Comparison of ENCODE assay signal across 8 mouse cellular contexts in the genomic region with DNA sequence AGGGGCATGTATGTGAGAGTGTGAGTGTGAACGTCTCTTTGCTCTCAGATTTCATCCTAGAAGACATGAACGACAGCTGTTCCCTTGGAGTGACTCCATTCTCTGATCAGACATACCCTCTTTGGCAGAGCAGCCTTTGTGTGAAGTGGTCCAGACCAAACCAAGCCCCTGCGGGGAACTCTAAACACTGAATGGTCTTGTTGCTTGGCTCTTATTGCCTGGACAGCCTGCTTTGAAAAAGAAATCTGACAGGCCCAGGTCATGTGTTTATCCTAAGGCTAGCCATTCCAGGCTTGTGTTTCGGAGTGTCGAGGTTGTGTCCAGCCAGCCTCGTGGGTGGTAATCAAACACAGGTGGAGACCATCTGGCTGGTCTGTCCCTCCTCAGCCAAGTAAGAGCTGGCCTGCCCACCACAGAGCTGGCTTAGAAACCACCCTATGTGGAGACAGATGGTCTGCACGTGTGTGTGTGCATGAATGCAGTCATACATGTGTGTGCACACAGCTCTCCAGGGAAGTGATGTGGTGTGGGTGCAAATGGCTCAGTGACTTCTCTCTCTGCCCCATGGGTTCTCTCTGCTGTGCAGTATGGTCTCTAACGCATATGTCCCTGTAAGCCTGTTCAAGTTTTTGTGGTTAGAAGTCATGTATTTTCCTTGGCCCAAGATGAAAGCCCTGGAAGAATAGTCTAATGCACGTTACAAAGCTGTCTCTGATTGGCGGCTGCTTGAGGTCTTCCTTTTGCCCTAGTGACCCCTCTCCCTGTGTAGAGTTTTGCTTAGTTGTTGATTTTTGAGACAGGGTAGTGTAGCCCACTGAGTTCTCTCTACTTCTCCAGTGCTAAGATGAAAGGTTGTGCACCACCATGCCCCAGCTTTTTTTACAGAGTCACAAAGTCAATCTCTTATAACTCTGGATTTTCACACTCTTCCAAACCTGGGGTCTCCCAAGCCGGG. TPM values are rescaled to one million over a fixed set of nuclear protein-coding genes. Genes with fewer than 3 reads are reported as not detected.
DNase-seq lines count a peak whose midpoint lies in the region; ATAC-seq and TF ChIP-seq lines count a peak whose summit lies in the region.

No protein-coding gene starts in this region.

- peak; percentile 58 for DNase-seq in lung, postnatal 0 days (ENCODE audit: low spot score)
- no peak for DNase-seq in lung, adult 2 months
- peak; percentile 85 for DNase-seq in embryonic facial prominence, embryonic 11.5 days (ENCODE audit: low spot score)
- peak; percentile 85 for DNase-seq in limb, embryonic 10.5 days (ENCODE audit: low spot score)
- no peak for DNase-seq in spleen, postnatal 10 days (ENCODE audit: low spot score in 2 of 2)
- DNase-seq in left cerebral cortex, adult 18-20 months (ENCODE audit: low spot score in 2 of 2): no peak
- no peak for DNase-seq in frontal cortex, adult 2 months (ENCODE audit: extremely low spot score in 1 of 2, low spot score in 1 of 2)

- no peak overlapping the region for H3K4me3 ChIP-seq in lung, postnatal 0 days (ENCODE audit: low read depth, low read length)
- no peak overlapping the region for H3K4me3 ChIP-seq in lung, adult 2 months (replicated peaks; ENCODE audit: extremely low read depth, low read depth, low read length)
- no peak overlapping the region for H3K4me3 ChIP-seq in embryonic facial prominence, embryonic 11.5 days (ENCODE audit: low read depth, low read length)
- H3K4me3 ChIP-seq in limb, embryonic 10.5 days: no peak overlapping the region
- no peak overlapping the region for H3K4me3 ChIP-seq in stomach, embryonic 15.5 days (replicated peaks)

- WGBS in lung, postnatal 0 days: 41% methylated on average over 11 of the region's 11 CpGs
- WGBS in lung, adult 2 months: 48% methylated on average over 11 of the region's 11 CpGs
- WGBS in embryonic facial prominence, embryonic 11.5 days: 22% methylated on average over 11 of the region's 11 CpGs
- WGBS in limb, embryonic 10.5 days: 30% methylated on average over 11 of the region's 11 CpGs
- 35% methylated on average over 11 of the region's 11 CpGs for WGBS in stomach, embryonic 15.5 days

- H3K36me3 ChIP-seq in lung, postnatal 0 days (ENCODE audit: insufficient read depth, low read length): no peaks in the 10 kb centered on the region
- H3K36me3 ChIP-seq in embryonic facial prominence, embryonic 11.5 days (replicated peaks; ENCODE audit: control insufficient read depth, insufficient read depth, low read depth, low read length): 0 out of 2 replicates have a peak, but pooled peaks cover 2% of the 10 kb centered on the region
- peaks cover 28% of the 10 kb centered on the region for H3K36me3 ChIP-seq in limb, embryonic 10.5 days
- H3K36me3 ChIP-seq in stomach, embryonic 15.5 days: peaks cover 5% of the 10 kb centered on the region; the same call in 1 of the 2 replicates

- no peak overlapping the region for H3K4me2 ChIP-seq in lung, postnatal 0 days (replicated peaks; ENCODE audit: low read depth, low read length)
- 0 out of 2 replicates have a peak overlapping the region, but pooled peaks have one; percentile 7 for H3K4me2 ChIP-seq in embryonic facial prominence, embryonic 11.5 days (ENCODE audit: low read depth, low read length)
- H3K4me2 ChIP-seq in stomach, embryonic 15.5 days: no peak overlapping the region

- ATAC-seq in lung, postnatal 0 days: peak; percentile 78
- ATAC-seq in embryonic facial prominence, embryonic 11.5 days (replicated peaks; ENCODE audit: insufficient number of reproducible peaks, low FRiP score, low TSS enrichment, low read depth): peak; percentile 87
- ATAC-seq in stomach, embryonic 15.5 days (ENCODE audit: insufficient read depth, low FRiP score, low read depth): peak; percentile 70; the same call in 1 of the 2 replicates

- no peak for TF ChIP-seq EP300 in lung, postnatal 0 days (IDR thresholded peaks at IDR 0.05)

- no peak overlapping the region for H3K27ac ChIP-seq in lung, postnatal 0 days (ENCODE audit: low read length)
- peak overlapping the region; percentile 43 for H3K27ac ChIP-seq in embryonic facial prominence, embryonic 11.5 days (replicated peaks; ENCODE audit: low read depth, low read length)
- H3K27ac ChIP-seq in limb, embryonic 10.5 days: peak overlapping the region; percentile 72
- H3K27ac ChIP-seq in stomach, embryonic 15.5 days: peak overlapping the region; percentile 32; the same call in 1 of the 2 replicates

- no peak for TF ChIP-seq CTCF in lung, postnatal 0 days (IDR thresholded peaks at IDR 0.05)
- no peak for TF ChIP-seq CTCF in lung, adult 2 months (IDR thresholded peaks at IDR 0.05; ENCODE audit: insufficient read depth, low read length)

- no peaks in the 10 kb centered on the region for H3K9me3 ChIP-seq in lung, postnatal 0 days (ENCODE audit: low read length)
- no peaks in the 10 kb centered on the region for H3K9me3 ChIP-seq in embryonic facial prominence, embryonic 11.5 days (replicated peaks; ENCODE audit: control insufficient read depth, low read length)
- no peaks in the 10 kb centered on the region for H3K9me3 ChIP-seq in limb, embryonic 10.5 days (replicated peaks)
- no peaks in the 10 kb centered on the region for H3K9me3 ChIP-seq in stomach, embryonic 15.5 days

- H3K27me3 ChIP-seq in lung, postnatal 0 days (replicated peaks; ENCODE audit: insufficient read depth, low read length): no peaks in the 10 kb centered on the region
- no peaks in the 10 kb centered on the region for H3K27me3 ChIP-seq in embryonic facial prominence, embryonic 11.5 days (ENCODE audit: control insufficient read depth, insufficient read depth, low read length)
- H3K27me3 ChIP-seq in limb, embryonic 10.5 days (ENCODE audit: low read depth, poor library complexity, severe bottlenecking): no peaks in the 10 kb centered on the region
- no peaks in the 10 kb centered on the region for H3K27me3 ChIP-seq in stomach, embryonic 15.5 days (replicated peaks)

- H3K9ac ChIP-seq in lung, postnatal 0 days (replicated peaks; ENCODE audit: low read depth): no peak overlapping the region
- no peak overlapping the region for H3K9ac ChIP-seq in embryonic facial prominence, embryonic 11.5 days (replicated peaks; ENCODE audit: low read length)
- no peak overlapping the region for H3K9ac ChIP-seq in stomach, embryonic 15.5 days

- H3K4me1 ChIP-seq in lung, postnatal 0 days (ENCODE audit: insufficient read depth, low read depth, low read length): no peaks in the 10 kb centered on the region; the same call in 1 of the 2 replicates
- H3K4me1 ChIP-seq in lung, adult 2 months (ENCODE audit: control insufficient read depth, insufficient read depth, low read length): peaks cover 3% of the 10 kb centered on the region; the same call in 1 of the 2 replicates
- H3K4me1 ChIP-seq in embryonic facial prominence, embryonic 11.5 days (ENCODE audit: control insufficient read depth, insufficient read depth, low read length): no peaks in the 10 kb centered on the region; the same call in none of the 2 replicates
- peaks cover 51% of the 10 kb centered on the region for H3K4me1 ChIP-seq in limb, embryonic 10.5 days
- peaks cover 13% of the 10 kb centered on the region for H3K4me1 ChIP-seq in stomach, embryonic 15.5 days

- no peak for TF ChIP-seq POLR2A in lung, adult 2 months (IDR thresholded peaks at IDR 0.05; ENCODE audit: borderline replicate concordance, extremely low read depth, low read depth, low read length)

RNA-seq across cellular contexts. Expression of gene Sufu, which starts 26.0 kb away (rescaled TPM):
- polyA plus RNA-seq in lung, postnatal 0 days (2015; fragmentation: Nextera tagmentation; extraction: Ambion mirVana): 13.1 and 14.2 TPM in 2 replicates
- 17.5 and 18.0 TPM in 2 replicates for polyA plus RNA-seq in lung, adult 2 months (2012; rRNA removed)
- polyA plus RNA-seq in embryonic facial prominence, embryonic 11.5 days (2014; fragmentation: Nextera tagmentation; extraction: Ambion mirVana): 32.7 and 36.3 TPM in 2 replicates
- 53.8 and 58.5 TPM in 2 replicates for polyA plus RNA-seq in limb, embryonic 10.5 days (2016; fragmentation: Nextera tagmentation; extraction: Ambion mirVana)
- polyA plus RNA-seq in stomach, embryonic 15.5 days (2015; fragmentation: Nextera tagmentation; extraction: Ambion mirVana): 24.9 and 26.2 TPM in 2 replicates
- total RNA-seq in left cerebral cortex, adult 18-20 months (2021): 10 to 100 TPM; 18.4 to 18.6 TPM
- 10.5 and 12.4 TPM in 2 replicates for polyA plus RNA-seq in frontal cortex, adult 2 months (2012; rRNA removed)

RNA-seq across cellular contexts. Expression of gene Actr1a, which starts 27.1 kb away (rescaled TPM):
- 98.2 and 104 TPM in 2 replicates for polyA plus RNA-seq in lung, postnatal 0 days (2015; fragmentation: Nextera tagmentation; extraction: Ambion mirVana)
- 85.4 and 112 TPM in 2 replicates for polyA plus RNA-seq in lung, adult 2 months (2012; rRNA removed)
- polyA plus RNA-seq in embryonic facial prominence, embryonic 11.5 days (2014; fragmentation: Nextera tagmentation; extraction: Ambion mirVana): 171 and 182 TPM in 2 replicates
- polyA plus RNA-seq in limb, embryonic 10.5 days (2016; fragmentation: Nextera tagmentation; extraction: Ambion mirVana): 159 and 168 TPM in 2 replicates
- polyA plus RNA-seq in stomach, embryonic 15.5 days (2015; fragmentation: Nextera tagmentation; extraction: Ambion mirVana): 122 TPM in 2 replicates
- total RNA-seq in left cerebral cortex, adult 18-20 months (2021): 100 to 1,000 TPM; 196 to 198 TPM
- 173 and 175 TPM in 2 replicates for polyA plus RNA-seq in frontal cortex, adult 2 months (2012; rRNA removed)

Comparison
In these comparisons a context has a peak if more than half of its experiments do, and no peak if none do; other contexts are left out.
1. DNase-seq: peak in lung, postnatal 0 days (single experiment), embryonic facial prominence, embryonic 11.5 days (single experiment) and limb, embryonic 10.5 days (single experiment); none in lung, adult 2 months (single experiment), spleen, postnatal 10 days (0 of 2), left cerebral cortex, adult 18-20 months (0 of 2) and frontal cortex, adult 2 months (0 of 2).
2. Peak in every context shown above with its lines, with median percentiles within 50 percentile points of each other: ATAC-seq.